In the genomic region with DNA sequence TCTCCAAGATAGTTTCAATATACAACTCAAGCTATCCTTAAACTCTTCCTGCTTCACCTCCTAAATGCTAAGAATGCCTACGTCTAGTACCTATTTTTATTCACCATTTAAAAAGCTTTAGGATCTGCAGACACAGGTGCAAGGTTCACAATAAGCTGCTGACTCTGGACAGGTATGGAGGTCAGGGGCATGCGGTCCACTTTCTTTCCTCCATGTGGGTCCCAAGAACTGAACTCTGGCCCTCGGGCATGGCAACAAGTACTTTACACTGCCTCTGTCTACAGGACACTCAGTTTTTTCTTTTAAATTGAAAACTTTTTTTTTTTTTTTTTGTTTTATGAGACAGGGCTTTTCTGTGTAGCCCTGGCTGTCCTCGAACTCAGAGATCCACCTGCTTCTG, we compare ENCODE assay signal across 25 mouse cellular contexts. TPM values are rescaled to one million over a fixed set of nuclear protein-coding genes. Genes with fewer than 3 reads are reported as not detected.
"Had no signal": no experiment of that assay in that cellular context is flagged by ENCODE, and none has a peak within 500 bp of the region (broad histone marks: within the 10 kb centered on the region; RNA-seq: fewer than 3 reads in every experiment).

No protein-coding gene starts in this region.

- DNase-seq: gastrocnemius, adult 2 months; gastrocnemius, postnatal 10 days; gastrocnemius, postnatal 25 days; heart, adult 18-20 months; heart, postnatal 10 days; heart, postnatal 4 days; liver; lung, adult 18-20 months had no signal

- H3K27ac ChIP-seq: gastrocnemius, adult 2 months; heart, embryonic 10.5 days; hindbrain, embryonic 10.5 days; hindbrain, embryonic 12.5 days; hindbrain, embryonic 14.5 days; layer of hippocampus, adult 2 months; left cerebral cortex, adult 2 months; limb, embryonic 10.5 days; limb, embryonic 12.5 days; liver, embryonic 14.5 days had no signal

- ATAC-seq: forebrain, embryonic 16.5 days; hindbrain, embryonic 16.5 days; inflammation-experienced regulatory T-cells, adult 6 months; intestine, embryonic 16.5 days had no signal

- H3K27me3 ChIP-seq: heart, embryonic 12.5 days; hindbrain, embryonic 12.5 days; limb, embryonic 12.5 days had no signal

- H3K4me1 ChIP-seq: heart, embryonic 10.5 days; heart, embryonic 12.5 days; hindbrain, embryonic 10.5 days; hindbrain, embryonic 12.5 days; limb, embryonic 10.5 days; limb, embryonic 12.5 days had no signal

- H3K9me3 ChIP-seq: heart, embryonic 10.5 days; heart, embryonic 12.5 days; hindbrain, embryonic 10.5 days; hindbrain, embryonic 12.5 days; limb, embryonic 10.5 days; limb, embryonic 12.5 days had no signal

- H3K9ac ChIP-seq: heart, embryonic 12.5 days; hindbrain, embryonic 12.5 days; hindbrain, embryonic 14.5 days; limb, embryonic 12.5 days; liver, embryonic 14.5 days had no signal

- H3K4me2 ChIP-seq: heart, embryonic 12.5 days; hindbrain, embryonic 12.5 days; hindbrain, embryonic 14.5 days; limb, embryonic 12.5 days; liver, embryonic 11.5 days had no signal

- H3K4me3 ChIP-seq: gastrocnemius, adult 2 months; heart, embryonic 10.5 days; heart, embryonic 12.5 days; hindbrain, embryonic 10.5 days; hindbrain, embryonic 12.5 days; layer of hippocampus, adult 2 months; left cerebral cortex, adult 2 months; limb, embryonic 10.5 days; limb, embryonic 12.5 days had no signal

RNA-seq across cellular contexts. Expression of a gene that starts 16.3 kb away (rescaled TPM):
- polyA plus RNA-seq: forebrain, embryonic 16.5 days; heart, embryonic 10.5 days; heart, embryonic 14.5 days; hindbrain, embryonic 10.5 days; hindbrain, embryonic 12.5 days; hindbrain, embryonic 14.5 days; hindbrain, embryonic 16.5 days; inflammation-experienced regulatory T-cells, adult 6 months; limb, embryonic 10.5 days; liver, embryonic 11.5 days; liver, embryonic 16.5 days had no signal
